Mouse (Mus musculus): Measurements from ENCODE around the gene Slc22a12.
A peak's percentile ranks its signal among the peaks of the same experiment; 100 is the strongest.

Slc22a12 gene

GRCm38 (mm10) chr19:6516153-6516552, 26.7 kb downstream of the Slc22a12 start:
- no peak for DNase-seq (ENCODE audit: extremely low spot score, low spot score)

- no peak for DNase-seq (ENCODE audit: extremely low spot score, low spot score)
These were observed 27.4 kb downstream of the Slc22a12 start for GRCm38 (mm10) chr19:6515448-6515847.

GRCm38 (mm10) chr19:6514940-6515339, 27.9 kb downstream of the Slc22a12 start:
- DNase-seq (ENCODE audit: extremely low spot score, low spot score), result no peak

- no peak for DNase-seq (ENCODE audit: extremely low spot score, low spot score)
These were observed 29.3 kb downstream of the Slc22a12 start for GRCm38 (mm10) chr19:6513389-6514139.

GRCm38 (mm10) chr19:6510546-6510945, 32.3 kb downstream of the Slc22a12 start:
- DNase-seq (ENCODE audit: extremely low spot score, low spot score), result no peak

- DNase-seq (ENCODE audit: extremely low spot score, low spot score), result no peak
These were observed 33.0 kb downstream of the Slc22a12 start for GRCm38 (mm10) chr19:6509881-6510280.

GRCm38 (mm10) chr19:6507393-6507792, 35.4 kb downstream of the Slc22a12 start:
- DNase-seq (ENCODE audit: extremely low spot score, low spot score), result no peak

- DNase-seq (ENCODE audit: extremely low spot score, low spot score), result no peak
These were observed 38.2 kb downstream of the Slc22a12 start for GRCm38 (mm10) chr19:6504656-6505045.

GRCm38 (mm10) chr19:6503926-6504655, 38.7 kb downstream of the Slc22a12 start:
- DNase-seq (ENCODE audit: extremely low spot score, low spot score), result no peak

GRCm38 (mm10) chr19:6502543-6503319, 40.1 kb downstream of the Slc22a12 start:
- DNase-seq (ENCODE audit: extremely low spot score, low spot score), result peak; percentile 85

- DNase-seq (ENCODE audit: extremely low spot score, low spot score), result peak; percentile 57
These were observed 40.7 kb downstream of the Slc22a12 start for GRCm38 (mm10) chr19:6502035-6502541.

GRCm38 (mm10) chr19:6500636-6501025, 42.2 kb downstream of the Slc22a12 start:
- DNase-seq (ENCODE audit: extremely low spot score, low spot score), result no peak

GRCm38 (mm10) chr19:6499860-6500635, 42.8 kb downstream of the Slc22a12 start:
- DNase-seq (ENCODE audit: extremely low spot score, low spot score), result no peak

- no peak for DNase-seq (ENCODE audit: extremely low spot score, low spot score)
These were observed 44.3 kb downstream of the Slc22a12 start for GRCm38 (mm10) chr19:6498350-6499131.

- peak; percentile 50 for DNase-seq (ENCODE audit: extremely low spot score, low spot score)
These were observed 45.0 kb downstream of the Slc22a12 start for GRCm38 (mm10) chr19:6497803-6498202.

GRCm38 (mm10) chr19:6497150-6497801, 45.6 kb downstream of the Slc22a12 start:
- DNase-seq (ENCODE audit: extremely low spot score, low spot score), result peak; percentile 70

- DNase-seq (ENCODE audit: extremely low spot score, low spot score), result no peak
These were observed 46.2 kb downstream of the Slc22a12 start for GRCm38 (mm10) chr19:6496462-6497149.

- DNase-seq (ENCODE audit: extremely low spot score, low spot score), result no peak
These were observed 47.1 kb downstream of the Slc22a12 start for GRCm38 (mm10) chr19:6495714-6496113.
